Mouse (Mus musculus): ENCODE results near the gene Rnf135.
"Not testable (repeated sequence)": the region's sequence is repeated elsewhere in the genome, so short reads cannot be mapped to it uniquely, and the experiment has no call there.

Rnf135 gene

DNA sequence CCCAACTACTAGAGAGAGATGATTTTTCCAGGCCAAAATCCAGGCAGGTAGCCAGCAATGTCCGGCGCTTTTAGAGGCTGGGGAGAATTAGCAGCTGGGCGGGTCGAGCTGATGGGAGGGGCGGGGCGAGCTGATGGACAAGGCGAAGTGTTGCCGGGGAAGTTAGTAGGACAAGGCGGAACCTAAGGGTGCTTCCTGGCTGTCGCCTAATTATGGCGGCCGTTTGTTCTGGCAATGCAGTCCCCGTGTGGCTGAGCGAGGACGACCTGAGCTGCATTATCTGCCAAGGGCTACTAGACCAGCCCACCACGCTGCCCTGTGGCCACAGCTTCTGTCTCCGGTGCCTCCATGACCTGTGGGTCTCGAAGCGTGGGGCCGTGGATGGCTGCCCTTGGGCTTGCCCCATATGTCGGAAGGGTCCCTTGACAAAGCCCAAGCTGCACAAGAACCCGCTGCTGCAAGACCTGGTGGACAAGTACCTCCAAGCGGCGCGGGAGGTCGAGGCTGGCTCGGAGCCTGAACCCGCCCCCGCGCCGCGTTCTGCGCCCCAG lies at the start of gene Rnf135:
Rnf135 (plus strand) TSS at position 147 of the 551 bp plus-strand sequence.
- DNase-seq (ENCODE audit: low read depth, low spot score), result peak; percentile 62

DNA sequence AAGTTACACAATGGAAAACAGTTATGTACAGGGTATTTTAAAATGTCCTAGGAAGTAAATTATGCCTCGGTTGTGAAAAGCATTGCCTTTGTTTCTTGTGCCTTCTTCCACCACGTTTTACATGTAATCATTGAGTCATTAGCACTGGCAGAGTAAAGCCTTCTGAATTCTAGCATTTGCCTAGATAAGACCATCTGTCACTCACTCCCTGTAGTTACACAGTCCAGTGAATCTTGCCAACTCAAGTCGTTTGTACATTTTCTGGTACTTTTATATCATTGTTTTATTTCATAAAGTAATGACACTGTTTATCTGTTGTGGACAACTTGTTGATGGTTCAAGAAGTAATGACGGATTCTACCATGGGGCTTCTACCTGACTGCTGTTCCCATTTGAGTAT lies 48.9 kb upstream of the Rnf135 start:
- DNase-seq (ENCODE audit: low read depth, low spot score), result no peak

DNA sequence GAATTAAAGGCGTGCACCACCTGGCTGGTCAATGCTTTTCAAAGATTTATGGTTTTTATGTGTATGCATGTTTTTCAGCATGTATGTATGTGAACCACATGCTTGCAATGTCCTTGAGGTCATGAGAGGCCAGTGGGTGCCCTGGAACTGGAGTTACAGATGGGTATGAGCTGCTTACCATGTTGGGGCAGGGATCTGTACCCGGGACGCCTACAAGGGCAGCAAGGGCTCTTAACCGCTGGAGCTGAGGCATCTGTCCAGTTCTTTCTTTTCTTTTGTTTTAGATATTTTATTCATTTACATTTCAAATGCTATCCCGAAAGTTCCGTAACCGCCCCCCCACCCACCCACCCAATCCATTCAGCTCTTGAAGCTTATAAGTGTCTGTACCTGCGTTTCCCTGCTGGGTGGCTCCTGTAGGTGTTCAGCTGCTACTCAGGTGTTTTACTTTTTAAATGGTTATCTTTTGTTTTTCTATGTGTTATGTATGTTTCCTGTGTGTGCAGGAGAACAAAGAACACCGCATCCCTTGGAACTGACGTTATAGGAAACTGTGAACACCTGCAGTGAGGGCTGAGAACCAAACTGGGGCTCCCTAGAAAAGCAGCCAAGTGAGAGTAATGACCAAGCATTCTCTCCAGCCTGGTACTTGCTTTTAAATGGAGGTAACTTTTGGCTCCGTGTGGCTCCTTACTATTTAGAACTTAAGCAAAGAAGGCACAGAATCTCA lies 47.5 kb upstream of the Rnf135 start:
- DNase-seq (ENCODE audit: low read depth, low spot score), result no peak

DNA sequence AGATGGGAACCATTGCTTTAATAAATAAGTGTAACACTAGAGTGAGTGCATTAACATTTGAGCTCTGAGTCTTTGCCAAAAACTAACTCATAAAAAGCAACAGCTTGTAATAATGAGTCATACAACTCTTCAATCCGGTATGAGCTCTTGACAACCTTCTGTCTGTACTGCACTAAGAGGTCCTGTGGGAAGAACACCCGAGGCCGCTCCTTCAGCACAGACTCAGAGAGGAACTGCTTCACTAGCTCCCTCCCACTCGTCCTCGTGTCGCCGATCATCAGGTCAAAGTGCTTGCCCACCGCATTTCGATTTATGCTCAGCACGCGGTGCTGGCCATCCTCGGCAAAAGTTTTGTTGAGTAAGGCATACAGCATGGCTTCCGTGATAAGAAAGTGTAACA lies 46.9 kb upstream of the Rnf135 start:
- no peak for DNase-seq (ENCODE audit: low read depth, low spot score)

DNA sequence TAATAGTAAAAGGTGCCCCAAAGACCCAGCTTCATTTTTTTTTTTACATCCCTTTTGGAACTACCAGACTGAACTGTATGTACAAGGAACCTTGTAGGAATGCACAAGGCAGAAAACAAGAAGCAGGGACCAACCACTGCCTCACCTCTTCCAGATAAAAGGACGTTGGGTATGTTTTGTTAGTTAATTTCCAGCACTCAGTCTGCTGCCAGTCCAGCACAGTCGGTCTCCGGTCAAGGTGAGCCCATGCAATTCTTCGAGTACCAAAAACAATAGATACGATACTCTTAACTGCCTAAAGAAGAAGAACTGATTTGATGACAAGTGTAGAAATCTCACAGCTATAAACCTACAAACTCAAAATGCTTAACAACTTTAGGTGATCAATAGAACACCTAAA lies 45.9 kb upstream of the Rnf135 start:
- DNase-seq (ENCODE audit: low read depth, low spot score), result no peak

DNA sequence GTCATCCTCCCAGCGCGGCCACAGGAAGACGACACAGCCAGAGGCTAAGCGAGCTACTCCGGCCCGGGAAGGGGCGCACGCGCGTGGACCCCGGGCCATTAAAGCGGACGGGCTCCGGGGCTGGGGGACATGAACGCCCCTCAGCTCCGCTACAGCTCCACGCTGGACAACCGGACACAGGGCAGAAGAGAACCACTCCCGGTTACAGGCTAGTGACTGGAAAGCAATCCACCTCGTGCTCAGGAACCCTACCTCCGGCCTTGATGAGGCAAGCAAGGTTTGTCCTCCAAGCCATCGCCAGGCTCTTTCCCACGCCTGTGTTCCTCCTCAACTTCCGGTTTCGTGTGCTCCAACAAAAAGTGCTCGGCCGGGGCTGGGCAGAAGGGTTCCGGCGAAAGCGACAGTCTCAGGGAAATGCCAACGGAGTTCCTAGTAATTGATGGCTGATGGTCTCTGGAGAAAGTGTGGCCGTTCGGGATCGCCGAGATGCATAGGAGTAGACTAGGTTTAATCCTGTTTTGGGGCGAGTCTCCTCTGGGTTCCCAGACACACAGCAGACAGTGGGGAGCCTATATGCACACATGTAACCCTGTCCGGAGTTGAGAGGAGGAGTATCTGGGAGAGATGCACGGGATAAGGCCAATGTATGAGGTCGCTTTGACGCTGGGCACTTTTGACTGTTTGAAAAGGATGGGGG lies 41.7 kb upstream of the Rnf135 start, which contains the start of gene Tefm:
Tefm (minus strand) TSS at position 351 of the 697 bp plus-strand sequence.
- peak; percentile 82 for DNase-seq (ENCODE audit: low read depth, low spot score)

DNA sequence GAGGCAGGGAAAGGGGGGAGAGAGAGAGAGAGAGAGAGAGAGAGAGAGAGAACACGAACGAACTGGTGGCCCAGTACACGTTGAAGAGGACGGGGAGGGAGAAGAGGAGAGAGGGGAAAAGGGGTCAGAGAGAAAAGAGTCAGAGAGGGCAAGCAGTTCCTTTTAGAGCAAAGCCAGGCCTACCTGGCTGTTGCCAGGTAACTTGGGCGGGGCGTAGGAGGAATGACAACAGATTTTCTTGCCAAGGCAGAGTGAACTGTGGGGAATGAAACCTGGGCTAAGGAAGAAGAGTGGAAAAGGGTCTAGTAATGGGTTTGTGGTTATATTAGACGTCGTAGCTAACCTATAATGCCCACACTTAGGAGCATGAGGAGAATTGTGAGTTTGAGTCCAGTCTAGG lies 40.8 kb upstream of the Rnf135 start:
- no peak for DNase-seq (ENCODE audit: low read depth, low spot score)

DNA sequence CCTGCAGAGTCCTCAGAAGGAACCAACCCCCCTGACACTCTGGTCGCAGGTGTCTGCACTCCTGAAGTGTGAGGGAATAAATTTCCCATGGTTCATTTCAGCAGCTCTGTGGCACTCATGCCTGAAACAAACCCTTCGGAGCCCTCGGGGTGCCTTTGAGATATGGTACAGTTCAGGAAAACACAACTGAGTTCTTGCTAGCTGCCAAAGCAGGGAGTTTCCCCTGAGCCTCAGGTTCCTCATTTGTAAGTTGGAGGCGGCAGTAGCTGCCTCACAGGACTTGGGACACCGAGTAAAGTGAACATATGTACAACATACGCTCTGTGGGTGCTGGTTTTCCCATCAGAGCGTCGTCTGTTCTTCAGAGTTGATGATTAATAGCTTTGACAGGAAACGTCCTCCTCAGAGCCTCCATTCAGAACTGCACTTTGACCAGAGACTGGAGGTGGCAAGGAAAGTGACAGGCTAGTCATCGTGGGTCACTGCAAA lies 37.8 kb upstream of the Rnf135 start:
- no peak for DNase-seq (ENCODE audit: low read depth, low spot score)

DNA sequence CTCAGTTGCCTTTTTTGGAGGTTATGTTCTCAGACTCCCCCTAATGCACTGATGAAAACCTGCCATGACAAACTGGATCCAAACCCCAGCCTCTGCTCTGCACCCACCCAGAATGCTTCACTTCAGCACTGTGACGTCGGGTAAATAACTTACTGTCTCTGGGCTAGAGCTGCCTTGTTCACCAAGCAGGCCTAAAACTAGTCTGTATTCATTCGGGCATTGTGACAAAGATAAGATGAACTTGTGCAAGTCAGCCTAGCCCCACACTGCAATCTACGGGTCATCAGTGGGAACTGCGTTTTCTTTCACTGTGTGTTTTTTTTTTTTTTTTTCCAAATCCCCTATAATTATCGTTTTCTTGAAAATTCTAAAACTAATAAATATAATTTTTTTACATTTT lies 35.9 kb upstream of the Rnf135 start:
- no peak for DNase-seq (ENCODE audit: low read depth, low spot score)

DNA sequence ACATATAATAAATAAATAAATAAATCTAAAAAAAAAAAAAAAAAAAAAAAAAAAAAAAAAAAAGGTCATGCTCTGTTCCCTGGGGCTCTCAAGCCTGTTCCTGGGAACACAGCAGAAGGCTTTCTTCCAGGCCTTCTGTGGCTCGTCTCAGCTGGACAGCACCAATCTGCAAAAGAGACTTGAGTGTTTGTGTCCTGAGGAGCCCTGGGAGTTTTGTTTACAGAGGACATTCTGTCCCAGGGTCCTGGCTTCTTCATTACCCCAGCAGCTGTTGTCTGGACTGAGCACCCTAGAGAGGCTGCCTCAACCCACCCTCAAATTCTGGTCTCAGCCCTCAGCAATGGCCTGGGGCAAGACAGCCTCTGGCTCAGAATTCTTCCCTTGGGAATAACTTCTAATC lies 35.3 kb upstream of the Rnf135 start:
- no peak for DNase-seq (ENCODE audit: low read depth, low spot score)

DNA sequence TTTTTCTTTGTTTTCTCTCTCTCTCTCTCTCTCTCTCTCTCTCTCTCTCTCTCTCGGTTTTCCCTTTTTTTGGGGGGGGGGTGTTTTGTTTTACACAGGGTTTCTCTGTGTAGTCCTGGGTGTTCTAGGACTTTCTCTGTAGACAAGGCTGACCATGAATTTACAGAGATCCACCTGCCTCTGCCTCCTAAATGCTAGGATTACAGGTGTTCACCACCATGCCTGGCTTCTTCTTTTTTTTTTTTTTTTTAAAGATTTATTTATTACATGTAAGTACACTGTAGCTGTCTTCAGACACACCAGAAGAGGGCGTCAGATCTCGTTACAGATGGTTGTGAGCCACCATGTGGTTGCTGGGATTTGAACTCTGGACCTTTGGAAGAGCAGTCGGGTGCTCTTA lies 34.7 kb upstream of the Rnf135 start:
- DNase-seq (ENCODE audit: low read depth, low spot score), result not testable (repeated sequence)

DNA sequence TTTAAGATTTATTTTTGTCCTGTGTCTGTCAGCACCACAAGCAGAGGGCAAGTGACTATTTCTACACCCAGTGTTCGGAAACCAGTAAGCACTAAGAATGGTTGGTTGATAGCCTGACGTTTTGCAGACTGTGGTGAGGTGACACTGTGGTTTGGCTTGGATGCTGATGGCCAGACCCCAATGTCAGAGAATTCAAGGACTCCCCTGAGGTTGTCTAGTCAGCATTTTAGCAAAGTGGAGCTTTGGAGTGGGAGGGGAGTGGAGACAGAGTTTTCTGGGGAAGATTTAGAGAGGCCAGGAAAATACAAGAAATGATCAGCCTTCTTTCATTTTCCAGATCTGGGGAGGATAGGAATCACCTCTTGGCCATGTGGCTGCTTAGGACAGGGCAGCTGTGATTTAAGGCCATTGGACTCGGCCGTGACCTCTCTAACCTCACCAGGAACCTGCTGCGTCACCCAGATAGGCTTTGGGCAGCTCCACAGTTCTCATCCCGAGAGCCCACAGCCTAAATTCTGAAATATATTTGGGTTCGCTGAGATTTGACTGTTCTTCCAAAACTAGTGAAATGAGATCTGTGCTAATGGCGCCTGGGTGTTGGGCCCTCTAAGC lies 34.1 kb upstream of the Rnf135 start:
- DNase-seq (ENCODE audit: low read depth, low spot score), result no peak

DNA sequence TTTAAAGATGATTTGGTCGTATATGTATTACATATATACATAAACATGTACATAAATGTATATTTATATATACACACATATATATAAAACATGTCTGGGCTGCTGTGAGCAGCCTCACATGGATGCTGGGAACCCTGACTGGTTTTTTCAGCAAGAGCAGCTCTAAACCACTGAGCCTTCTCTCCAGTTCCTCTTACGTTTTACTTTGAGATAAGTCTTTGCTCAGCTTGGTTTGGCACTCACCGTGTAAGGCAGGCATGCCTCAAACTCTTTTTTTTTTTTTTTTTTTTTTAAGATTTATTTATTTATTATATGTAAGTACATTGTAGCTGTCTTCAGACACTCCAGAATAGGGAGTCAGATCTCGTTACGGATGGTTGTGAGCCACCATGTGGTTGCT lies 33.1 kb upstream of the Rnf135 start:
- no peak for DNase-seq (ENCODE audit: low read depth, low spot score)

DNA sequence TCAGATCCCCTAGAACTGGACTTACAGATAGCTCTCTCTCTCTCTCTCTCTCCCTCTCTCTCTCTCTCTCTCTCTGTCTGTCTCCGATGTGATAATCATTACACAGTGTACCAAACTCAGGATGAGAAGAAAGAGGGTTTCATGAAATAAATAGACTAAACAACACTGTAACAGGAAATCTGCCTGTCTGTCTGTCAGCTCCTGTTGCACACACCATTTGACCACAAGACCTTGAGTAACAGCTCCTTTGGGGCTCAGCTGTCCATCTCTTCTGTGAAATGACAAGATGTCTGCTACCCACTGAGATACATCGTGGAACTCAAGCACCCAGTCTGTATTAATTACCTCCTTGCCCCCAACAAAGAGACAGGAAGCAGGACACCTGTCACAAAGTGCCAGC lies 32.1 kb upstream of the Rnf135 start:
- no peak for DNase-seq (ENCODE audit: low read depth, low spot score)

DNA sequence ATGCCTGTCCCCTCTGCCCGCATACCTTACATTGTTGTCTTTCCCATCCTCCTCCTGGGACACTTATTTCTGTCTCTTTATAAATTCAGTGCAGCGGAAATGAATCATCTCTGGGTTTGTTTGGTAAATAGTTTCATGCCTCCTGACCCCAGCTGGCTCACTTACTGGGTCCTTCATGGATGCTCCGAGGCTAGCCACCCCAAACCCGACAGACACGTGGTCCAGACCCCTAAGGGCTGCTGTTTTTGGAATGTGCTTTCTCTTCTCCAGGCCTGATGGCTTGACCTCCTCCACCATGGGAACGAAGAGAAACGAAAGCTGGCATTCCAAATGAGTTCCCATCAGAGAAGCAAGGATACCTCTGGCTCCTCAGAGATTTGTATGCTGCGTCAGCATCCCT lies 31.3 kb upstream of the Rnf135 start:
- no peak for DNase-seq (ENCODE audit: low read depth, low spot score)

DNA sequence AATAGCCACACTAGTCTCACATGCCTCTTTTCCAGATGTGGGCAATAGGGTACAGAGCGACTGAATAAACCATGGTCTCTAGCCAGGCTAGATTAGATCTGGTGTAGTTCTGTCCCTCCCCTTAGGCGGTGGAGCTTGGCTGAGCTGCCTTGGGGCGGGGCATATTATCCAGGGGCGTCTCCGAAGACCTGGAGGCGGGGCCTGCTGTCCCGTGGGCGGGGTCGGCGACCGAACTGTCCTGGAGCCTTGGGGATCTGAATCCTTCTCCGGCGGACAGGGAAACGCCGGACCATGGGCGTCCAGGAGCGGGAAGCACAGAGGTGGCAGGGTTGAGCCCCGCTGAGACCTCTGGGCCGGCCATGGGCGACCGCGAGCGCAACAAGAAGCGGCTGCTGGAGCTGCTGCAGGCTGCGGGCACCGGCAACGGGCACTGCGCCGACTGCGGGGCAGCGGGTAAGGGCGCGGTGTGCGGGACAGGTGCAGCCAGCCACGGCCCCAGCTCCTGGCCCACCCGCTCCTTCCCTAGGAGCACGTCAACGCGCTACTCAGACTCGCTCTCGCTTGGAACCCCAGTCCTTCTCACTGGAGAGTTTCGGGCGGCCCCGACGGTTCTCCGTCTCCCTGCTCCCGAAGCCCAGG lies 29.7 kb upstream of the Rnf135 start, which contains the start of gene Adap2:
Adap2 (plus strand) TSS at position 249 of the 639 bp plus-strand sequence.
- DNase-seq (ENCODE audit: low read depth, low spot score), result peak; percentile 64

DNA sequence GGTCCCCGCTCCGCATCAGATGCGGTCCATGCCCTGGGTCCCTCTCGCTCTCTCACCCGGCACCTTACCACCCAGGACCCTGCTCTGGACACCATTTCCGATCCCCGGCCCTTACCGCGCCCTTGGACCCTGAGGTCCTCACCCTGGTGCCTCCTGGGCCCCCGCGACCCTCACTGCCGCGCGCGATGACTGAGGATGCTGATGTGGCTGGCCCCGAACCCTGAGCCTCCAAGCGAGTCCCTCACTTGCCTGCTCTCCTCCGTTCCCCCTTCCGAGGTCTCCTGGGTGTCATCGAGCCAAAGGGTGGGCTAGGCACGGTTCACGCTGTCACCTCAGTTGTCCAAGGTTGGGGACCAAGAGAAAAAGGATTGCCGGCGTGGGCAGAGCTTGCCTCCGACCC lies 29.1 kb upstream of the Rnf135 start:
- DNase-seq (ENCODE audit: low read depth, low spot score), result no peak

DNA sequence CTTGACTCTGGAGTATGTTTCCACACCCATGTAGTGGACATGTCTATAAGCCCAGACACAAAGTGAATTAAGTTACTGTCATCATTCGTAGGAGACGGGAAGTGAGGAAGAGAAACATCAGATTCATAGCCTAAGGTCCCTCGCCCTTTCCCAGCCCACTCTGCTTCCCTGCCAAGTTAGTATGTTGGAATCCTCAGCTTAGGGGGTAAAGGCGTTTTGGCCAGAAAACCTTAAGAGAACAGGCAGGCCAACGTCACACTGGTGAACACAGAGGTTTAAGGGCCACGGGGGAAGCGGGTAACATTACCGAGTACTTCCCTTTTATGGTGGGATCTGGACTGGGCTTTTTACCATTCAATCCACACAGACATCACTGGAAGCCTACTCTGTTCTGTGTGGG lies 28.1 kb upstream of the Rnf135 start:
- no peak for DNase-seq (ENCODE audit: low read depth, low spot score)

DNA sequence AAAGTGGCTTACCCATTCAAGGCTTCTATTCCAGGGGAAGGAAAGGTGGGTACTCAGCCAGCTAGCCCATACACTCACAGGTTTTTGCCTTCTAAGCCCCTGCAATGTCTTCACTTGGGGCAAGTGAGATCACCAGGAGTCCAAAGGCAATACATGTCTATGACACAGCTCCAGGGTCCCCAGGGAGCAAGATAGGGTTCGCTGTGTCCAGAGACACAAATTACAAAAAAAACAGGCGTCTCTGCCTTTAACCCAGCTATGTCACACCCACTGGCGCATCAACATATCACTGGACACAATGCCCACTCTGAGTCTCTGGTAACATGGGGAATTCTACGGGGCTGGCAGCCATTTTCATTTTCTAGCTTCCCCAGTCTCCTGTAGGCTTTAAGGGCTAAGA lies 27.7 kb upstream of the Rnf135 start:
- no peak for DNase-seq (ENCODE audit: low read depth, low spot score)

DNA sequence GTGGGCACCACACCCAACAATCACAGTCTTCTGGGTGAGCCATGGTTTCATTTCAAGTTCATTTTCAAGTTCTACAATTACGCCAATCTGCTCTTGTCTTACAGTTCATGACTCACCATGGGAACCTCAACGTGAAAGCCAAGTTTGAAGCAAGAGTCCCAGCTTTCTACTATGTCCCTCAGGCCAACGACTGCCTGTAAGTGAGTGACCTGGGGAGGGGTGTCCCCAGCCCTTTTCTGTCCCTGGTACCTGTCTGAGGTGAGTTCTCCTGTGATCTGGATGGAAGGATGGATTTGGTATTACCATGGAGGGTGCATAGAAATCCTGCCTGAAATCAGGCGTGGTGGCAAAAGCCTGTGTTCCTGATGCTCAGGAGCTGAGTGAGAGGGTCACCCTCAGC lies 26.8 kb upstream of the Rnf135 start:
- DNase-seq (ENCODE audit: low read depth, low spot score), result no peak

DNA sequence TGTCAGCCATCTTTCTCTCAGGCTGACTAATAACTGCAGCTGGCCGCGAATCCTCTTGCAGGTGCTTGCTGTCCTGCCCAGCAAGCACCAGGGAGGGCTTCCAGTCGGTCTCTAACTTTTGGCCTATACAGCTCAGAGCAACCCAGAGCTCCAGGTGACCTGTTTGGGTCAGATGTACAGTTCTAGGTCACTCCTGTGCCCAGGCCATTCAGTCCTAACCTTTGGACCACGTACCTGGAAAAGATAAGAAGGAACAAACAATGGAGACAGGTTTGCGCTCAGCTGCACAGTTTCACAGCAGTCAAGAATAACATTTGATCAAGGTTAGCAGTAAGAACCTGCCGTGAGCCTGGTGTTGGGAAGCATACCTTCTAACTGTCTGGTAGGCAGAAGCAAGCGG lies 24.6 kb upstream of the Rnf135 start:
- no peak for DNase-seq (ENCODE audit: low read depth, low spot score)

DNA sequence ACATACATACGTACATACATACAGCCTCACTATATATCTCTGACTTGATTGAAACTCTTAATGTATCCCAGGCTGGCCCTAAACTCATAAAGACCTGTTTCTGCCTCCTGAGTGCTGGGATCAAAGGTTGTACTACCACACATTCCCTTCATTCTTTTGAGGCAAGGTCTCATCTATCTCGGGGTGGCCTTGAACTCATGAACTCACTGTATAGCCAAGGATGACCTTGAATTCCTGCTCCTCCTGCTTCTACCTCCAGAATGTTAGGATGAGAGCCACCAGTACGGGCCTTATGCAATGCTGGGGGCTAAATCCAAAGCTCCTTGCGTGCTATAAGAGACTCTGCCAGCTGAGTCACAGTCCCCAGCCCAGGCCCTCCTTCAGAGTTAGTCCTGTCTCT lies 22.6 kb upstream of the Rnf135 start:
- DNase-seq (ENCODE audit: low read depth, low spot score), result no peak
